Mouse (Mus musculus) megakaryocyte, adult 5-6 weeks (primary cell): ENCODE measurements around the gene Cuedc1. TPM values are rescaled to one million over a fixed set of nuclear protein-coding genes. Genes with fewer than 3 reads are reported as not detected.

Experiments
- ATAC-seq: 2 replicates; pipeline ENCODE4 v1.8.0; 2016; ENCODE audit warnings: mild to moderate bottlenecking, inconsistent platforms; ENCODE audit not compliant: poor library complexity, severe bottlenecking
- total RNA-seq, 2 experiments: library from RNA; stranded (forward) in 1 of 2; stranded (reverse) in 1 of 2; fragments of 153-499, 151-499 nt in 1 of 2; fragments of 221-1000, 200-1000 nt in 1 of 2; gene quantifications; 2 replicates each; pipeline versions ENCODE4 v1.2.3 to v1.2.4; 2015 to 2017

The Cuedc1 gene
- total RNA-seq, 2 experiments from 2014 or later: 0.67 to 2.2 TPM

- no peak for ATAC-seq
Observed at GRCm38 (mm10) chr11:88146264-88147060, 48.6 kb downstream of the Cuedc1 start.

DNA sequence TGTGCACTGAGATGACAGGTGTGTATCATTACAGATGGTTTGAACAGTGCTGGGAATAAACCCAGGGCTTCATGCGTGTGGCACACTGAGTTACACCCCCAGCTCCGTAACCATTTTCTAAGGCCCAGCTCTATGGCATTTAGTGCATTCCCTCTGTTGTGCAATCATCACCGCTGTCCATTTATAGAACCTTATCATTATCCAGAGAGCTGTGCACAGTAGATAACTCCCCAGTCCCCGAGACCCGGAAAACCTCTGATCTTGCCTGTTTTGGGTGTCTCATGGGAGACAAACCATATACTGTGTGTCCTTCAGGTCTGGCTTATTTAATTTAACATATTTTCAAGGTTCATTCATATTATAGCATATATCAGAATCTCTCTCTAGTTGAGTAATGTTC is 49.5 kb downstream of the Cuedc1 start:
- no peak for ATAC-seq

GRCm38 (mm10) chr11:88148015-88148637 is 50.3 kb downstream of the Cuedc1 start:
- ATAC-seq: no peak

DNA sequence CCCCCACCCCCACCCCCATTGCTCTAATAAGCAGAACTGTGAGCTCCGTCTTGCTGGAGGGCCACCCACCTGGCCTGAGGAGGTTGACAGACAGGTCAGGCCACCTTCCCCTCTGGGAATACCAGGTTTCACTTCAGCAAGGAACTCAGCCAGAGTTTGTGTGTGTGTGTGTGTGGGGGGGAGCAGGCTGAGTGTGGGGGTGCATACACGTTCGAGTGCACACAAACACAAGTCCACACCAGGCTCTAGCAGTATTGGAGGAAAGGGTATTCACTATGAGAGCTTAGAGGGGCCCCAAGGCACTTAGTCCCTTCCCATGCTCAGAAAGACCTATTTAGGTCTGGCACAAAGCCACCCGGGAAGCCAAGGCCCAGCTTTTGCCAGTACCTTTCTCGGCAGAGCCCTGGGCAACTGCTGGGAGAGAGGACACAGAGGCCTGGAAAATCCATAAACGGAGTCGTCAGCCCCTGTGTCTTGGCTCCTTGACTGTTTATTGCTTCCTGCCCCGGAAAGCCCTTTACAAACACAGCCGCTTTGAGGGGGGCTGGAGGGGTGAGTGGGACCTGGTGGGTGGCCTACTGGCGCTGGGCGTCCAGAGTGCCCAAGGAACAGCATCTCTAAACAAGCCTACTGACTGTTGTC is 50.9 kb downstream of the Cuedc1 start:
- no peak for ATAC-seq

- ATAC-seq: peak; percentile 86
Observed at GRCm38 (mm10) chr11:88151379-88152155, 53.7 kb downstream of the Cuedc1 start.

DNA sequence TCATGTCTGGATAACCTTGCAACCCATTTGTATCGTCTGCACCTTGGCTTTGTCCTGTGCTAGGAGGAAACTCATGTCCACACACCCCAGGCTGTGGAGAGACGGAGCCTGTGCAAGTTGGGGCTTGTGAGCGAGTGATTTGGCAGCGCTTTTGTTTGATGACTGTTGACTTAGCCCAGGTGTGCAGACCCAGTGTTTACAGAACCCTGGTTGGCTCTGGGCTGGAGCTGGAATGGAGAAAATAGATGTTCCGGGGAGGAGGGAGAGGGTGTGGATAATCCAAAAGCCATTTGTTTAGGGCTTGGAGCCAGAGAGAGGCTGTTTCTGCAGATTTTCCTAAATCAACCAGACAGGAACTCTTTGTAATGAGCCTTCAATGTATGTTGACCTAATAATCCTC is 56.0 kb downstream of the Cuedc1 start:
- ATAC-seq: no peak

- no peak for ATAC-seq
Observed at GRCm38 (mm10) chr11:88154500-88154899, 56.6 kb downstream of the Cuedc1 start.

- ATAC-seq: no peak
Observed at GRCm38 (mm10) chr11:88155451-88155850, 57.6 kb downstream of the Cuedc1 start.

DNA sequence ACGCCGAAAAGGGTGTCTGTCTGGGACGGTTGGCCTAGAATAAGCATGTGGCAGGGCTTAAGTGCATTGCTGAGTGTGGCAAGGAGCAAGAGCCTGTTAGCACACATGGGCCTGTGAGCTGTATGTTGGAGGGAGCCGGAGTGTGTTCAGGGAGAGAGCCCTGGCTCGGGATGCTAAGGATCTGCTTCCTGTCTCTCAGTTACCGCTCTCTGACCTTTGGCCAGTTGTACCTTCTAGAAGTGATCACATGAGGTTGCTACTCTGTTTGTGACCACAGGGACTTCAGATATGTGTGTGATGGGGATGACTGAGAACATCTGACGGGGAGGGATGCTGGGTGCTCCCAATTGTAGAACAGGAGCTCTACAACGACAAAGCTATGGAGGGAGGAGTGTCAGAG is 58.1 kb downstream of the Cuedc1 start:
- ATAC-seq: no peak

GRCm38 (mm10) chr11:88156403-88156802 is 58.5 kb downstream of the Cuedc1 start:
- ATAC-seq: no peak

DNA sequence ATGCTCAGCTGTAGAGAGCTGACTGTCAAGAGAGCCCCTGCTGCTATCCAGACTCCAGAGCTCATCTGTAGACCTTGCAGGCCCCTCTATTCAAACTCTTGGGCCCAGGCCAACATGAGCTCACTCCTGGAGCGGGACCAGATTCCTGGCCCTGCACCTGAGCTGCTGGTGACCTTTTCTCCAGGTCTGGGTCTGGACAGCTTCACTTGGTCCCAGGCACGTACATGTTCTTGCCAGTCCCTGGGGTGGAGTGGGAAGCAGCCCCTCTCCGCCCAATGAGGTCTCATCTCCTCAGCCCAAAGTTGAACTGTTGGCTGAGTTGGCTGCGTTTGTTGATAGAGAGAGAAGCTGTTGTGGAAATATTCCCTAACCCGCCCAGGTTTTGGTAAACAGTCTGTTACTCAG is 61.0 kb downstream of the Cuedc1 start:
- no peak for ATAC-seq

DNA sequence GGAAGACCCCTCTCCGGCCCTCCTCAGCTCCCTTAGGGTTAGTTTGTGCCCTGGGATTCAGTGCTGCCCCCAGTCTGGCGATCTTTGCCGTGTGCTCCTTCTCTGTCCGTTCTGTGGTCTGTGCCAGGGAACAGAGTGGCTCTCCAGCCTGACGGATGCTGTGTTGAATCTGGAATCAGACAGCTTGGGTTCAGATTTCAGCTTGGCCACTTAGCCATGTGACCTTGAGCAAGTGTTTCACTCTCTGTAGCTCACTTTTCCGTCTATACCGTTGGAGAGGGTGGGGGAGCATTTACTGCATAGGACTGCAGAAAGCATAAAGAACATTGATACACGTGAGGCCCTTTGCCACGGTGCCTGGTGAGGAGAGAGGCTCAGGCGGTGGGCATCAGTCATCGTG is 61.5 kb downstream of the Cuedc1 start:
- no peak for ATAC-seq

DNA sequence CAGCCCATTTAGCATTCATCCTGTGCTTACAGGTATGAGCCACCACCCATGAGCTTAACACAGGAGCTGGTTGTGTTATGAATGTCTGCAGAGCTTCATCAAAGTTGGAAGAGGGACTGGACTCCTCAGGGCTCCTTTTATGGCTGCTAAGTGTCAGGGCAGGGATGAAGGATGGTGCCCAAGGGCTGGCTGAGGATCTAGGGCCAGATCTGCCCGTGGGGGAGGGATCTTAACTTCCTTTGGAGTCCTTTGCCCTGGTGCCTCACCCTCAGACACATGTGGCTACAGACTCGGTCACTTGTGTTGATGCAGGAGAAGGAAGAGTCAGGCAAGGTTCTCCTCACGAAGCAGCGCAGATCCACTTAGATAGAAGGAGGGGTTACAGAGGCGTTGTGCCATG is 62.5 kb downstream of the Cuedc1 start:
- no peak for ATAC-seq

- ATAC-seq: no peak
Observed at GRCm38 (mm10) chr11:88161051-88161581, 63.3 kb downstream of the Cuedc1 start.

- peak; percentile 68 for ATAC-seq
Observed at GRCm38 (mm10) chr11:88161651-88162362, 63.9 kb downstream of the Cuedc1 start.

DNA sequence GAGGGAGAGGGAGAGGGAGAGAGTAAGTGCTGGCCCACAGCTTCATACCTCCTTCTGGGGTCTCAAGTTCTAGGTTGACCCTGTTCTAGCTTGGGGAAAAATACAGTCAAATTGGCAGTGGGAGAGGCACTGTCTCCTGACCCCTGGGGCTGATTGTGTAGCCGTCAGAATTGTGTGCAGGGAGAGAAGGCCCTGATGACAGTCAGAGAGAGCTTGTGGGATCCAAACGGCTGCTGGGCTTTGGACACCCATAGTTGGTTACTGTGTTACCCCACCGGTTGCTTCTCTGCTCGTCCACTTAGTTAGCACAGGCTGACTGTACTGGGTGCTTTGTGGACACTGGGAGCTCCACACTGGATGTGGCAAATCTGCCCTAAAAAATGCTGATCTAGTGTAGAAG is 64.9 kb downstream of the Cuedc1 start:
- no peak for ATAC-seq

DNA sequence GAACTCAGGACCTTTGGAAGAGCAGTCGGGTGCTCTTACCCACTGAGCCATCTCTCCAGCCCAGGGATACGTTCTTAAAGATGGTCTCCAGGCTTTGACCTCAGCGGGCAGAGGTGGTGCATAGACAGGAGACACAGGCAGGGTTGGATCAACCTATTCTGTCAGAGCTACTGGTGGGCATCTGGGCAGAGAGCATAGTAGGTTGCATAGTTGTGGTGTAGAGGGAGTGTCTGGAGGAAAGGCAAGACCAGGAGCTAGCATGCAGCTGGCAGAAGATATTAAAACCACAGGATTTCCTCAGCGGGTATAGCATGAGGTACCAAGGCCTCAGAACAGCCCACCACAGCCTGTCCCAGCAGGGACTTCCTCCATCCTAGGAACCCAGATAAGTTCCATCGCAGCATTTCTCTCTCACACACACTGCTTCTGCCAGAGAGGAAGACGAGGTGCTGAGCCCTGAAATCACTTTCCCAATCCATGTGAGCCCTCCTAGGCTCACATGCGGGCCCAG is 66.4 kb downstream of the Cuedc1 start:
- ATAC-seq: peak; percentile 60

GRCm38 (mm10) chr11:88164801-88165377 is 67.0 kb downstream of the Cuedc1 start:
- ATAC-seq: peak; percentile 39

DNA sequence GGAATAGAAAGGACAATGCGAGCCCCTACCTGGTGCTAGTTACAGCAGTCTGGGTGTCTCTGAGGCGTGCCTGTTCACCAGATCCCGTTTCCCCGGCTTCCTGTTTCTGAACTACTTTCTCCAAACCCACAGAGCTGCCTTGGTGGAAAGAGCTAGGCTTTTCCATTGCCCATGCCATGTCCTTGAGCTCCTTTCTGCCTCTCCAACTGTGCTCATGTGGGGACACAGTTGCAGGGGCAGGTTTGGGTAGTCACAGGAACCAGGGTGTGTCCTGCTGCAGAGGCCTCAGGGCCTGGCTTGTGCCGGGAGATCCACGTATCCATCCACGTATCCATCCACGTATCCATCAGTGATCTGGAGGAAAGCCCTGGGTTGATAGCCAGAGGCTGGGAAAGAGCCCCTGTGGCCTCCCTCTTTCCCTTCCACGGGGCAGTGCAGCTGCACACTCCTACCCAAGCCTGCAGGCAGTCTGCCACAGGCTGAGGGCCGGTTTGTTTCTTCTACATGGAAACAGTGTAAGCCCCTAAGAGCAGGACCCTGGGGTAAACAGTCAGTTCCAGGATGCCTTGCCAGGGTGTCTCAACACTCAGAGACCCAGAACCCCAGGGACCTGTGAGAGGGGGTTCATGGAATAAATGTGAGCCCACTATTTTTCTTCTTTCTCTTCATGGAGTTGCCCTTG is 68.0 kb downstream of the Cuedc1 start:
- no peak for ATAC-seq
